Mouse (Mus musculus): Measurements from ENCODE around the gene Washc4.

DNA sequence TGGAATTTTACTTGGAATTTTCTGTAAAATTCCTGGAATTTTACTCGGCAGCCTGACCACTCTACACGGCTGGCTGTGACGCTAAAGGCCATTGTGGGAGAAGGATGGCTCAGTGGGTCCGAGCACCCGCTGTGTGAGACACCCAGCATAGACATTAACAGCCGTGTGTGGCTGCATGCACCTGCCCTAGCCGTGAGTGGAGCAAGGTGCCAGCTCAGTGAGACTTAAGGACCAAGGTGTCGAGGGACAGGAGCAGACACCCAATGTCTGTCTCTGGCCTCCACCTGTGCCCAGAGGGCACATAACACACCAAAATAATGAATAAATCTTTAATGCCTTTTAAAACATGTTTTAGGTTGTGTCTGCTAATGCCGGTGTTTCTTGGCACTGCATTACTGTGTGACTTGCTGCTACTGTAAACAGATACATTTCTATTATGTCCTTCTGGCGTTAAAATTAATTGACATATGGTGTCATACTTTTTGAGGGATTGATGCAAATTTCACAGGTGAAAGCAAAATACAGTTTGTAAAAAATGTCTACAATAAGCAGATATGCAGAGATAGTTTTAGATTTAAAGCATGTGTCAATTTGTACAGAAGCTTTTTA, 60.5 kb downstream of the Washc4 start:
- no peak for TF ChIP-seq CTCF (IDR thresholded peaks at IDR 0.05; ENCODE audit: insufficient read depth, low read length)
- no peak for TF ChIP-seq POLR2A (IDR thresholded peaks at IDR 0.05; ENCODE audit: borderline replicate concordance, extremely low read depth, low read depth, low read length)

All from lung, adult 2 months (tissue).